Comparison of ENCODE assay signal across 34 mouse cellular contexts in genomic region chr12:103333426-103333825, GRCm38 (mm10). TPM values are rescaled to one million over a fixed set of nuclear protein-coding genes. Genes with fewer than 3 reads are reported as not detected.
DNase-seq lines count a peak whose midpoint lies in the region; ATAC-seq and TF ChIP-seq lines count a peak whose summit lies in the region.
"Had no signal": no experiment of that assay in that cellular context is flagged by ENCODE, and none has a peak within 500 bp of the region (broad histone marks: within the 10 kb centered on the region; RNA-seq: fewer than 3 reads in every experiment).

No protein-coding gene starts in this region.

- no peak for DNase-seq in heart, postnatal 0 days (ENCODE audit: low spot score)
- DNase-seq in heart, adult 8-10 months (ENCODE audit: low spot score) = no peak
- DNase-seq in CD4-positive helper T cell, adult 2 months (ENCODE audit: low read depth, low spot score) = peak; percentile 78
- DNase-seq in CD4-positive, CD25-positive, alpha-beta regulatory T cell, adult 2 months (ENCODE audit: low read depth, low spot score) = peak; percentile 58
- no peak for DNase-seq in ovary, postnatal 36 days (ENCODE audit: low spot score)
- no peak for DNase-seq in testis, postnatal 14 days (ENCODE audit: low spot score)
- DNase-seq: adrenal gland, postnatal 14 days; cerebellum, adult 18-20 months; cerebellum, postnatal 25 days; gastrocnemius, postnatal 25 days; heart, adult 11 months; kidney, adult 18-20 months; kidney, postnatal 36 days; left cerebral cortex, postnatal 4 days; liver, postnatal 0 days; right cerebral cortex, postnatal 4 days had no signal

- H3K9ac ChIP-seq in heart, postnatal 0 days (replicated peaks; ENCODE audit: low read depth, low read length) = no peak overlapping the region
- H3K9ac ChIP-seq: embryonic facial prominence, embryonic 15.5 days; forebrain, embryonic 12.5 days; hindbrain, embryonic 14.5 days; liver, embryonic 12.5 days; liver, postnatal 0 days; neural tube, embryonic 12.5 days; stomach, embryonic 15.5 days had no signal

- H3K27ac ChIP-seq in heart, postnatal 0 days (ENCODE audit: low read depth) = peak overlapping the region; percentile 5; the same call in 1 of the 2 replicates
- H3K27ac ChIP-seq: embryonic facial prominence, embryonic 10.5 days; embryonic facial prominence, embryonic 15.5 days; forebrain, embryonic 12.5 days; hindbrain, embryonic 14.5 days; liver, embryonic 12.5 days; neural tube, embryonic 12.5 days; stomach, embryonic 15.5 days had no signal

- peaks cover 17% of the 10 kb centered on the region for H3K4me1 ChIP-seq in heart, postnatal 0 days (ENCODE audit: control insufficient read depth, insufficient read depth)
- H3K4me1 ChIP-seq: embryonic facial prominence, embryonic 15.5 days; liver, embryonic 12.5 days; neural tube, embryonic 12.5 days; stomach, embryonic 15.5 days had no signal

- TF ChIP-seq CTCF in heart, postnatal 0 days (IDR thresholded peaks at IDR 0.05; ENCODE audit: low read depth) = no peak

- no peak overlapping the region for H3K4me2 ChIP-seq in heart, postnatal 0 days (ENCODE audit: low read depth, low read length)
- H3K4me2 ChIP-seq: embryonic facial prominence, embryonic 15.5 days; forebrain, embryonic 12.5 days; hindbrain, embryonic 14.5 days; liver, embryonic 12.5 days; midbrain, embryonic 11.5 days; neural tube, embryonic 12.5 days; stomach, embryonic 15.5 days had no signal

- no peaks in the 10 kb centered on the region for H3K9me3 ChIP-seq in heart, postnatal 0 days (replicated peaks; ENCODE audit: control insufficient read depth, low read length)
- H3K9me3 ChIP-seq: embryonic facial prominence, embryonic 10.5 days; embryonic facial prominence, embryonic 15.5 days; forebrain, embryonic 12.5 days; liver, embryonic 12.5 days; neural tube, embryonic 12.5 days; stomach, embryonic 15.5 days had no signal

- no peak for ATAC-seq in heart, postnatal 0 days (ENCODE audit: insufficient read depth, low read depth)
- peak; percentile 5 for ATAC-seq in inflammation-experienced regulatory T-cells, adult 6 months
- ATAC-seq: liver, postnatal 0 days; midbrain, embryonic 16.5 days; Patski had no signal

- 87% methylated on average over 15 of the region's 15 CpGs for WGBS in heart, postnatal 0 days

- H3K36me3 ChIP-seq in heart, postnatal 0 days (replicated peaks; ENCODE audit: control insufficient read depth, insufficient read depth, low read length) = peaks cover 58% of the 10 kb centered on the region
- H3K36me3 ChIP-seq: embryonic facial prominence, embryonic 10.5 days; embryonic facial prominence, embryonic 15.5 days; forebrain, embryonic 12.5 days; liver, embryonic 12.5 days; neural tube, embryonic 12.5 days; stomach, embryonic 15.5 days had no signal

- no peak for TF ChIP-seq EP300 in heart, postnatal 0 days (IDR thresholded peaks at IDR 0.05; ENCODE audit: low read depth)

- no peak overlapping the region for H3K4me3 ChIP-seq in heart, postnatal 0 days (ENCODE audit: low read depth, low read length)
- H3K4me3 ChIP-seq: embryonic facial prominence, embryonic 10.5 days; embryonic facial prominence, embryonic 15.5 days; forebrain, embryonic 12.5 days; liver, embryonic 12.5 days; neural tube, embryonic 12.5 days; stomach, embryonic 15.5 days had no signal

- H3K27me3 ChIP-seq in heart, postnatal 0 days (ENCODE audit: control insufficient read depth, insufficient read depth, low read length) = no peaks in the 10 kb centered on the region
- H3K27me3 ChIP-seq: embryonic facial prominence, embryonic 15.5 days; forebrain, embryonic 12.5 days; liver, embryonic 12.5 days; Patski; stomach, embryonic 15.5 days had no signal

RNA-seq across cellular contexts. Expression of gene Asb2, which starts 22.4 kb away (rescaled TPM):
- total RNA-seq in heart, postnatal 0 days (2014; rRNA removed; ENCODE audit: low replicate concordance) = 572 and 632 TPM in 2 replicates
- polyA plus RNA-seq in heart, postnatal 0 days (2015; fragmentation: Nextera tagmentation; extraction: Ambion mirVana) = 289 and 380 TPM in 2 replicates
- total RNA-seq in heart, adult 8-10 months (2022) = 100 to 1,000 TPM; 485 to 583 (median 548) TPM
- polyA plus RNA-seq in inflammation-experienced regulatory T-cells, adult 6 months (2017; shearing (Covaris generic)) = 10 to 100 TPM; 22.5 to 68.5 (median 47.2) TPM
- total RNA-seq: hematopoietic stem cell, adult 5-6 weeks; MEL had no signal

RNA-seq across cellular contexts. Expression of gene Fam181a, which starts 22.7 kb away (rescaled TPM):
- not detected in 2 replicates for total RNA-seq in heart, postnatal 0 days (2014; rRNA removed; ENCODE audit: low replicate concordance)
- polyA plus RNA-seq in heart, postnatal 0 days (2015; fragmentation: Nextera tagmentation; extraction: Ambion mirVana) = not detected in 2 replicates
- total RNA-seq in heart, adult 8-10 months (2022) = not detected
- polyA plus RNA-seq in inflammation-experienced regulatory T-cells, adult 6 months (2017; shearing (Covaris generic)) = not detected
- total RNA-seq: adrenal gland, postnatal 14 days; gastrocnemius, postnatal 25 days; hematopoietic stem cell, adult 5-6 weeks; megakaryocyte, adult 5-6 weeks; MEL had no signal
- polyA plus RNA-seq: embryonic facial prominence, embryonic 15.5 days; heart, embryonic 16.5 days; intestine, embryonic 14.5 days; kidney, embryonic 16.5 days; liver, embryonic 12.5 days; liver, postnatal 0 days; lung, embryonic 16.5 days; Patski; stomach, embryonic 15.5 days had no signal

RNA-seq across cellular contexts. Expression of gene Otub2, which starts 55.1 kb away (rescaled TPM):
- 8.6 and 12.2 TPM in 2 replicates for total RNA-seq in heart, postnatal 0 days (2014; rRNA removed; ENCODE audit: low replicate concordance)
- 5.0 and 5.7 TPM in 2 replicates for polyA plus RNA-seq in heart, postnatal 0 days (2015; fragmentation: Nextera tagmentation; extraction: Ambion mirVana)
- total RNA-seq in heart, adult 8-10 months (2022) = 1 to 10 TPM; 2.5 to 4.2 (median 3.5) TPM
- polyA plus RNA-seq in inflammation-experienced regulatory T-cells, adult 6 months (2017; shearing (Covaris generic)) = 1 to 10 TPM; 1.3 to 2.3 (median 1.9) TPM

Comparison
In these comparisons a context has a peak if more than half of its experiments do, and no peak if none do; other contexts are left out.
1. DNase-seq: peak in CD4-positive helper T cell, adult 2 months (single experiment) and CD4-positive, CD25-positive, alpha-beta regulatory T cell, adult 2 months (single experiment); none in heart, postnatal 0 days (single experiment), heart, adult 8-10 months (single experiment), ovary, postnatal 36 days (single experiment) and testis, postnatal 14 days (single experiment).